Mouse (Mus musculus) heart, postnatal 0 days (tissue): ENCODE results near the gene Dse.

ENCODE experiments used
- CTCF ChIP-seq: IDR thresholded peaks from 2 replicates; pipeline ENCODE4 v1.5.1; 2016; ENCODE audit warnings: antibody characterized with exemption, control low read depth, low read depth
- EP300 ChIP-seq: IDR thresholded peaks from 2 replicates; pipeline ENCODE4 v1.6.1; 2016; ENCODE audit warnings: antibody characterized with exemption, low read depth

DNA sequence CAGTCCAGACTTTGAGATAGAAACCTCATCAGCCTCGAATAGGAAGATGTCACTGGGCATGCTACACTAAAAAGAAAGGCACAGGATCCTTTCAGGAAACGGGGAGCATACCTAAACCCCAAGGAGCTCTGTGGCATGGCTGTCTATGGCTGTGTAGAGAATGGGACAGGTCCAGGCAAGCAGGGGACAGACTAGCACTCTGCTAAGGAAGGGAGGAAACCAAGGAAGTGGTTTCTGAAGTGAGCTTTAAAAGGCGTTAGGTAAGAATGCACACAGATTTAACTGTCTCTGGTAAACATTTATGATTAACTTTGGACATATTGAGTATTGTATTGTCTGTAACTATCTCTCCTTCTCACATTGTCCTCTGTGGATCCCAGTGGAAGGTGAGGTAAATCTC, 10.2 kb downstream of the Dse start:
- no peak for TF ChIP-seq CTCF
- TF ChIP-seq EP300, result no peak
